ENCODE assay signal across 17 mouse cellular contexts in genomic region chr3:143574035-143574864, GRCm38 (mm10).
DNase-seq lines count a peak whose midpoint lies in the region; ATAC-seq and TF ChIP-seq lines count a peak whose summit lies in the region.
"Had no signal": no experiment of that assay in that cellular context is flagged by ENCODE, and none has a peak within 500 bp of the region (broad histone marks: within the 10 kb centered on the region; RNA-seq: fewer than 3 reads in every experiment).

No protein-coding gene starts in this region.

- DNase-seq in embryo, embryonic 10.5 days (ENCODE audit: low spot score): peak; percentile 22
- DNase-seq in embryo, embryonic 10 days (ENCODE audit: low spot score): no peak
- DNase-seq in heart, postnatal 14 days: no peak
- DNase-seq in stomach, postnatal 0 days (ENCODE audit: low spot score): no peak
- DNase-seq in yolk sac, embryonic 10.5 days (ENCODE audit: low spot score): peak; percentile 15
- DNase-seq in cerebellum, postnatal 36 days: no peak
- DNase-seq: adrenal gland, postnatal 10 days; cerebellum, adult 18-20 months; gastrocnemius, postnatal 10 days; kidney, adult 18-20 months; kidney, postnatal 36 days; lung, postnatal 14 days had no signal

- TF ChIP-seq CTCF in stomach, postnatal 0 days (IDR thresholded peaks at IDR 0.05; ENCODE audit: low read depth): no peak

- H3K4me3 ChIP-seq in heart, embryonic 13.5 days: no peak overlapping the region
- H3K4me3 ChIP-seq in stomach, embryonic 14.5 days (ENCODE audit: low read depth, low read length): no peak overlapping the region
- no peak overlapping the region for H3K4me3 ChIP-seq in stomach, postnatal 0 days (ENCODE audit: low read depth, low read length)
- H3K4me3 ChIP-seq: forebrain, embryonic 12.5 days; liver, embryonic 15.5 days; midbrain, embryonic 12.5 days had no signal

- no peak for TF ChIP-seq EP300 in stomach, postnatal 0 days (optimal IDR thresholded peaks at IDR 0.05)

- intact Hi-C loops in heart, postnatal 14 days (cut with DNase I): no loop called here

- H3K4me1 ChIP-seq in heart, embryonic 13.5 days: peaks cover 19% of the 10 kb centered on the region; the same call in 1 of the 2 replicates
- H3K4me1 ChIP-seq in stomach, embryonic 14.5 days (ENCODE audit: control insufficient read depth, insufficient read depth, low read length): peaks cover 3% of the 10 kb centered on the region; the same call in 1 of the 2 replicates
- H3K4me1 ChIP-seq in stomach, postnatal 0 days (replicated peaks; ENCODE audit: control insufficient read depth, insufficient read depth): no peaks in the 10 kb centered on the region
- H3K4me1 ChIP-seq: forebrain, embryonic 12.5 days; liver, embryonic 15.5 days had no signal

- H3K9me3 ChIP-seq in heart, embryonic 13.5 days: no peaks in the 10 kb centered on the region
- no peaks in the 10 kb centered on the region for H3K9me3 ChIP-seq in stomach, embryonic 14.5 days (ENCODE audit: control insufficient read depth, low read depth, low read length)
- no peaks in the 10 kb centered on the region for H3K9me3 ChIP-seq in stomach, postnatal 0 days (ENCODE audit: control insufficient read depth, low read length)
- H3K9me3 ChIP-seq: forebrain, embryonic 12.5 days; liver, embryonic 15.5 days; midbrain, embryonic 12.5 days had no signal

- no peaks in the 10 kb centered on the region; the same call in 1 of the 2 replicates for H3K27me3 ChIP-seq in heart, embryonic 13.5 days (replicated peaks)
- no peaks in the 10 kb centered on the region for H3K27me3 ChIP-seq in stomach, embryonic 14.5 days (ENCODE audit: control insufficient read depth, insufficient read depth, low read length)
- no peaks in the 10 kb centered on the region for H3K27me3 ChIP-seq in stomach, postnatal 0 days (ENCODE audit: control insufficient read depth, insufficient read depth, low read length)
- H3K27me3 ChIP-seq: forebrain, embryonic 12.5 days; liver, embryonic 15.5 days; midbrain, embryonic 12.5 days had no signal

- WGBS in heart, embryonic 13.5 days: 22% methylated on average over 10 of the region's 10 CpGs
- WGBS in stomach, embryonic 14.5 days: 41% methylated on average over 10 of the region's 10 CpGs
- 41% methylated on average over 10 of the region's 10 CpGs for WGBS in stomach, postnatal 0 days

- no peak overlapping the region for H3K9ac ChIP-seq in heart, embryonic 13.5 days
- no peak overlapping the region for H3K9ac ChIP-seq in stomach, embryonic 14.5 days (replicated peaks; ENCODE audit: low read depth, low read length)
- no peak overlapping the region for H3K9ac ChIP-seq in stomach, postnatal 0 days (ENCODE audit: low read length)
- H3K9ac ChIP-seq: forebrain, embryonic 12.5 days; liver, embryonic 15.5 days; midbrain, embryonic 12.5 days had no signal

- H3K27ac ChIP-seq in heart, embryonic 13.5 days (replicated peaks): peak overlapping the region; percentile 65
- peak overlapping the region; percentile 29; the same call in 1 of the 2 replicates for H3K27ac ChIP-seq in stomach, embryonic 14.5 days (ENCODE audit: low read length)
- no peak overlapping the region for H3K27ac ChIP-seq in stomach, postnatal 0 days (replicated peaks)
- H3K27ac ChIP-seq: forebrain, embryonic 12.5 days; liver, embryonic 15.5 days; midbrain, embryonic 12.5 days had no signal

- H3K4me2 ChIP-seq in heart, embryonic 13.5 days: no peak overlapping the region; the same call in 1 of the 2 replicates
- H3K4me2 ChIP-seq in stomach, embryonic 14.5 days (replicated peaks; ENCODE audit: low read depth, low read length): no peak overlapping the region
- H3K4me2 ChIP-seq in stomach, postnatal 0 days (replicated peaks; ENCODE audit: low read depth): no peak overlapping the region
- H3K4me2 ChIP-seq: forebrain, embryonic 12.5 days; liver, embryonic 15.5 days; midbrain, embryonic 12.5 days had no signal

- ATAC-seq in heart, embryonic 13.5 days (ENCODE audit: extremely low read depth, insufficient number of reproducible peaks, low FRiP score, low TSS enrichment): no peak; the same call in 1 of the 2 replicates
- peak; percentile 53; the same call in 1 of the 2 replicates for ATAC-seq in stomach, embryonic 14.5 days (ENCODE audit: insufficient number of reproducible peaks, insufficient read depth, low FRiP score, low read depth)
- no peak for ATAC-seq in stomach, postnatal 0 days (ENCODE audit: low FRiP score, low TSS enrichment)

- H3K36me3 ChIP-seq in heart, embryonic 13.5 days: no peaks in the 10 kb centered on the region
- H3K36me3 ChIP-seq in stomach, embryonic 14.5 days (ENCODE audit: control insufficient read depth, insufficient read depth, low read length): no peaks in the 10 kb centered on the region
- no peaks in the 10 kb centered on the region for H3K36me3 ChIP-seq in stomach, postnatal 0 days (ENCODE audit: control insufficient read depth, insufficient read depth, low read length)
- H3K36me3 ChIP-seq: forebrain, embryonic 12.5 days; liver, embryonic 15.5 days; midbrain, embryonic 12.5 days had no signal

Comparison
In these comparisons a context has a peak if more than half of its experiments do, and no peak if none do; other contexts are left out.
1. DNase-seq: peak in embryo, embryonic 10.5 days (single experiment) and yolk sac, embryonic 10.5 days (single experiment); none in embryo, embryonic 10 days (single experiment), heart, postnatal 14 days (0 of 2), stomach, postnatal 0 days (single experiment) and cerebellum, postnatal 36 days (0 of 2).